Mouse (Mus musculus): Measurements from ENCODE around the gene Sbk1. TPM values are rescaled to one million over a fixed set of nuclear protein-coding genes. Genes with fewer than 3 reads are reported as not detected.

Gene Sbk1
- total and polyA plus RNA-seq, 3 experiments: 1.6 to 4.5 (median 4.2) TPM

GRCm38 (mm10) chr7:126313309-126313708 is 40.9 kb downstream of the Sbk1 start:
- dilution Hi-C loops (cut with MboI; ENCODE audit: extremely low pct_ligation_motif_present, extremely low pct_unique_long_range_greater_than_20kb, low sequenced_read_pairs): no loop called here

GRCm38 (mm10) chr7:126314273-126314672 is 41.9 kb downstream of the Sbk1 start:
- peaks cover 3% of the 10 kb centered on the region for H3K27me3 ChIP-seq (replicated peaks)
- H3K27ac ChIP-seq (ENCODE audit: insufficient read depth, low read depth): no peak overlapping the region
- H3K9ac ChIP-seq (ENCODE audit: insufficient read depth, low read depth): no peak overlapping the region
- H3K4me2 ChIP-seq (ENCODE audit: insufficient read depth, low read depth, poor library complexity, severe bottlenecking): no peak overlapping the region
- no peaks in the 10 kb centered on the region for H3K36me3 ChIP-seq (replicated peaks in 1 of 2; ENCODE audit: control insufficient read depth in 1 of 2, insufficient read depth in 1 of 2, low read length in 1 of 2)
- H3K4me3 ChIP-seq (replicated peaks in 1 of 3; ENCODE audit: low read depth in 2 of 3, low read length in 2 of 3, poor library complexity in 1 of 3): no peak overlapping the region
- H3K9me3 ChIP-seq (replicated peaks; ENCODE audit: low read length): peaks cover 2% of the 10 kb centered on the region
- no peak for TF ChIP-seq NELFE (IDR thresholded peaks at IDR 0.05; ENCODE audit: low read depth, low read length)
- TF ChIP-seq ELF1 (IDR thresholded peaks at IDR 0.05; ENCODE audit: low read depth, low read length): no peak
- TF ChIP-seq BHLHE40 (IDR thresholded peaks at IDR 0.05; ENCODE audit: low read depth, low read length): no peak
- TF ChIP-seq JUN (IDR thresholded peaks at IDR 0.05; ENCODE audit: insufficient read depth, low read depth, low read length): no peak
- TF ChIP-seq MYC (IDR thresholded peaks at IDR 0.05; ENCODE audit: low read depth, low read length): no peak
- no peaks in the 10 kb centered on the region for H3K79me2 ChIP-seq (replicated peaks; ENCODE audit: control insufficient read depth, extremely low read depth, insufficient read depth, poor library complexity, severe bottlenecking)
- H3K4me1 ChIP-seq (ENCODE audit: control insufficient read depth in 1 of 2, insufficient read depth in 2 of 2): no peaks in the 10 kb centered on the region
- DNase-seq (ENCODE audit: extremely low read depth): no peak
- dilution Hi-C loops (cut with MboI; ENCODE audit: extremely low pct_ligation_motif_present, extremely low pct_unique_long_range_greater_than_20kb, low sequenced_read_pairs): no loop called here
- in situ Hi-C loops (cut with MboI; ENCODE audit: low pct_ligation_motif_present, low pct_unique_long_range_greater_than_20kb, low sequenced_read_pairs): no loop called here

More at GRCm38 (mm10) chr7:126313309-126313708, 40.9 kb downstream of the Sbk1 start:
- Histone ChIP-seq H3K4me2 (ENCODE audit: insufficient read depth, low read depth, poor library complexity, severe bottlenecking) (no peak overlapping the region), H3K9ac (ENCODE audit: insufficient read depth, low read depth) (no peak overlapping the region), H3K27ac (ENCODE audit: insufficient read depth, low read depth) (no peak overlapping the region), H3K4me3 (replicated peaks in 1 of 3; ENCODE audit: low read depth in 2 of 3, low read length in 2 of 3, poor library complexity in 1 of 3) (no peak overlapping the region), H3K27me3 (replicated peaks) (peaks cover 3% of the 10 kb centered on the region), H3K9me3 (replicated peaks; ENCODE audit: low read length) (peaks cover 2% of the 10 kb centered on the region), H3K79me2 (replicated peaks; ENCODE audit: control insufficient read depth, extremely low read depth, insufficient read depth, poor library complexity, severe bottlenecking) (no peaks in the 10 kb centered on the region), H3K4me1 (ENCODE audit: control insufficient read depth in 1 of 2, insufficient read depth in 2 of 2) (no peaks in the 10 kb centered on the region), H3K36me3 (replicated peaks in 1 of 2; ENCODE audit: control insufficient read depth in 1 of 2, insufficient read depth in 1 of 2, low read length in 1 of 2) (no peaks in the 10 kb centered on the region)
- DNase-seq (ENCODE audit: extremely low read depth): no peak
- in situ Hi-C loops (cut with MboI; ENCODE audit: low pct_ligation_motif_present, low pct_unique_long_range_greater_than_20kb, low sequenced_read_pairs): no loop called here
- no peak for TF ChIP-seq GABPA (IDR thresholded peaks at IDR 0.05; ENCODE audit: insufficient replicate concordance, low read depth, low read length)
- TF ChIP-seq HCFC1 (IDR thresholded peaks at IDR 0.05; ENCODE audit: low read depth, low read length): no peak
- TF ChIP-seq MXI1 (IDR thresholded peaks at IDR 0.05; ENCODE audit: low read depth, low read length): no peak
- TF ChIP-seq TBP (conservative IDR thresholded peaks at IDR 0.05; ENCODE audit: low read depth, low read length): no peak
- no peak for TF ChIP-seq TCF12 (IDR thresholded peaks at IDR 0.05; ENCODE audit: low read depth, low read length)

- dilution Hi-C loops (cut with MboI; ENCODE audit: extremely low pct_ligation_motif_present, extremely low pct_unique_long_range_greater_than_20kb, low sequenced_read_pairs): no loop called here
- Histone ChIP-seq H3K79me2 (replicated peaks; ENCODE audit: control insufficient read depth, extremely low read depth, insufficient read depth, poor library complexity, severe bottlenecking) (no peaks in the 10 kb centered on the region), H3K4me1 (ENCODE audit: control insufficient read depth in 1 of 2, insufficient read depth in 2 of 2) (peaks cover 7 to 16% of the 10 kb centered on the region in 2 experiments), H3K27ac (ENCODE audit: insufficient read depth, low read depth) (no peak overlapping the region), H3K9me3 (replicated peaks; ENCODE audit: low read length) (no peaks in the 10 kb centered on the region), H3K4me3 (replicated peaks in 1 of 3; ENCODE audit: low read depth in 2 of 3, low read length in 2 of 3, poor library complexity in 1 of 3) (peak overlapping the region in 1 of 3 experiments; percentile 10), H3K36me3 (replicated peaks in 1 of 2; ENCODE audit: control insufficient read depth in 1 of 2, insufficient read depth in 1 of 2, low read length in 1 of 2) (no peaks in the 10 kb centered on the region), H3K4me2 (ENCODE audit: insufficient read depth, low read depth, poor library complexity, severe bottlenecking) (peak overlapping the region; percentile 25), H3K9ac (ENCODE audit: insufficient read depth, low read depth) (peak overlapping the region; percentile 32; the same call in 1 of the 2 replicates), H3K27me3 (replicated peaks) (peaks cover 3% of the 10 kb centered on the region)
- TF ChIP-seq MAX (IDR thresholded peaks at IDR 0.05; ENCODE audit: low read length): no peak
- TF ChIP-seq TCF12 (IDR thresholded peaks at IDR 0.05; ENCODE audit: low read depth, low read length): 0 out of 2 replicates have a peak, but pooled peaks have one; percentile 11
- peak; percentile 63 for TF ChIP-seq ZC3H11A (IDR thresholded peaks at IDR 0.05; ENCODE audit: low read depth, low read length)
- TF ChIP-seq BHLHE40 (IDR thresholded peaks at IDR 0.05; ENCODE audit: low read depth, low read length): 0 out of 2 replicates have a peak, but pooled peaks have one; percentile 27
- TF ChIP-seq RAD21 (IDR thresholded peaks at IDR 0.05; ENCODE audit: low read depth, low read length): peak; percentile 95
- TF ChIP-seq TBP (conservative IDR thresholded peaks at IDR 0.05; ENCODE audit: low read depth, low read length): no peak
- TF ChIP-seq SMC3 (IDR thresholded peaks at IDR 0.05; ENCODE audit: low read depth, low read length): peak; percentile 96
- peak; percentile 92 to 95 for TF ChIP-seq CTCF (conservative IDR thresholded peaks at IDR 0.05 in 1 of 2, IDR thresholded peaks at IDR 0.05 in 1 of 2; ENCODE audit: low read depth in 2 of 2, low read length in 2 of 2)
- DNase-seq (ENCODE audit: extremely low read depth): peak; percentile 86
- in situ Hi-C loops (cut with MboI; ENCODE audit: low pct_ligation_motif_present, low pct_unique_long_range_greater_than_20kb, low sequenced_read_pairs): no loop called here
Observed at GRCm38 (mm10) chr7:126323729-126324128, 51.3 kb downstream of the Sbk1 start.

All from CH12.LX (cell line).